Mouse (Mus musculus) heart, postnatal 0 days (tissue): Measurements from ENCODE around the gene Stk35.

ENCODE experiments used
- CTCF ChIP-seq: IDR thresholded peaks from 2 replicates; pipeline ENCODE4 v1.5.1; 2016; ENCODE audit warnings: antibody characterized with exemption, control low read depth, low read depth
- EP300 ChIP-seq: IDR thresholded peaks from 2 replicates; pipeline ENCODE4 v1.6.1; 2016; ENCODE audit warnings: antibody characterized with exemption, low read depth

GRCm38 (mm10) chr2:129876935-129877334, 76.6 kb downstream of the Stk35 start:
- no peak for TF ChIP-seq CTCF
- TF ChIP-seq EP300: no peak
